18 mouse cellular contexts compared by ENCODE assay signal in the genomic region with DNA sequence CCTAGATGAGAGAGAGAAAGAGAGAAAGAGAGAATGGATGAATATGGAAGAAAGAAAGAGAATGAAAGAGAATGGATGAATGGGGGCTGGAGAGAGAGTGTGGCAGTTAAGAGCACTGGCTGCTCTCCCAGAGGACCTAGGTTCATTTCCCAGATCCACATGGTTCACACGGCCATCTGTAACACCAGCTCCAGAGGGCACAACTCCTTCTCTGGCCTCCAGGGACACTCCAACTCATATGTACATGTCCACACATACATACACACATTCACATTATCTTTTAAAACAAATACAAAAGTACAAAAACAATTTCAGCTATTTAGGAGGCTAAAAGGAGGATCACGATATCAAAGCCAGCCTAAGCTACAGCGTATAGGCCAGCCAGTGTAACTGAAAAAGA. TPM values are rescaled to one million over a fixed set of nuclear protein-coding genes. Genes with fewer than 3 reads are reported as not detected.
"Had no signal": no experiment of that assay in that cellular context is flagged by ENCODE, and none has a peak within 500 bp of the region (broad histone marks: within the 10 kb centered on the region; RNA-seq: fewer than 3 reads in every experiment).

No protein-coding gene starts in this region.

- H3K9ac ChIP-seq: lung, embryonic 15.5 days; midbrain, embryonic 13.5 days; midbrain, embryonic 15.5 days; neural tube, embryonic 12.5 days had no signal

- H3K36me3 ChIP-seq: lung, embryonic 15.5 days; midbrain, embryonic 15.5 days had no signal

- H3K27me3 ChIP-seq: megakaryocyte, embryonic 14.5 days; midbrain, embryonic 13.5 days; midbrain, embryonic 15.5 days; neural tube, embryonic 12.5 days had no signal

- H3K27ac ChIP-seq: lung, embryonic 15.5 days; macrophage; midbrain, embryonic 13.5 days; midbrain, embryonic 15.5 days; neural tube, embryonic 12.5 days had no signal

- H3K9me3 ChIP-seq: lung, embryonic 15.5 days; megakaryocyte, embryonic 14.5 days; midbrain, embryonic 13.5 days; midbrain, embryonic 15.5 days; neural tube, embryonic 12.5 days had no signal

- H3K4me3 ChIP-seq: lung, embryonic 15.5 days; midbrain, embryonic 13.5 days; midbrain, embryonic 15.5 days; neural tube, embryonic 12.5 days had no signal

- H3K4me2 ChIP-seq: lung, embryonic 15.5 days; midbrain, embryonic 11.5 days; midbrain, embryonic 13.5 days; midbrain, embryonic 15.5 days had no signal

- ATAC-seq: lung, postnatal 0 days; midbrain, embryonic 13.5 days; midbrain, embryonic 15.5 days had no signal

- DNase-seq: lung, adult 2 months; lung, postnatal 14 days; lung, postnatal 36 days; right cerebral cortex, postnatal 14 days; spleen, adult 18-20 months; thymus, adult 18-20 months; thymus, postnatal 14 days; thymus, postnatal 36 days had no signal

RNA-seq across cellular contexts. Expression of a gene that starts 44.3 kb away (rescaled TPM):
- total RNA-seq: monocyte, adult 5-6 weeks; neutrophil, adult 5-6 weeks had no signal
- polyA plus RNA-seq: macrophage had no signal
